Mouse (Mus musculus): ENCODE measurements around the gene Esr1.
"Not testable (repeated sequence)": the region's sequence is repeated elsewhere in the genome, so short reads cannot be mapped to it uniquely, and the experiment has no call there.

Esr1 gene

DNA sequence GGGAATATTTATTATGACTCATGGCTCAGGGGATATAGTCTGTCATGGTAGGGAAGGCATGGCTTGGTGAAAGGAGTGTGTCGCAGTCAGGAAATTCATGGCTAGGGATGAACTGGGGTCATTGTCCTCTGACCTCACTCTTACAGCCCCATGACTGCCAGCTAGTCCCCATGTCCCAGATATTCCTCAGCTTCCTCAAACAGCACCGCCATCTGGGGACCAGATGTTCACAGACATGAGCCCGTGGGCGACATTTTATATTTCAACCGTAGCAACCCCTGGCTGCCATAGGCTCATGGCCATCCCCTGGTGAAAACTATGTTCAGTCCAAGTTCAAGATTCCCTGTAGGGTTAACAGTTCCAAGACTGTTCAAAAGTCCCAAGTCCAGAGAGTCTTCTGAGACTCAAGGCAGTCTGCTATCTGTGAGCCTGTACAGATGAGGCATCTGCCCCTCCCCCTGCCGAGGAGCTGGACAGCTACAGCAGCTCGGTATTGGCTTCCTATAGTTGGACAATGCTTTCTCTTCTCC is 83.0 kb downstream of the Esr1 start:
- no peak for DNase-seq (ENCODE audit: low spot score)

DNA sequence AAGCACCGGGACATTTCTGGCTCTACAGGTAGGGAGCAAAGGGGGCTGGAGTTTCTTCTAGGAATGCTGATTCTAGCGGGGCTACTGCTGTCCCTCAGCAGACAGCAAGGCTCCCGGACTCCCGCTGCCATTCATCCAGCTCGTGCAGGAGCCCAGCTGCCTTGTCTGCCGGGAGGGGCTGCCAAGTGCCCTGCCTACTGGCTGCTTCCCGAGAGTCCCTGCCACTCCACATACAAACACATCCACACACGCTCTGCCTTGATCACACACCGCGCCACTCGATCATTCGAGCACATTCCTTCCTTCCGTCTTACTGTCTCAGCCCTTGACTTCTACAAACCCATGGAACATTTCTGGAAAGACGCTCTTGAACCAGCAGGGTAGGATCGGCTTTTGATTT is 98.5 kb downstream of the Esr1 start:
- peak; percentile 2 for DNase-seq (ENCODE audit: low spot score)

DNA sequence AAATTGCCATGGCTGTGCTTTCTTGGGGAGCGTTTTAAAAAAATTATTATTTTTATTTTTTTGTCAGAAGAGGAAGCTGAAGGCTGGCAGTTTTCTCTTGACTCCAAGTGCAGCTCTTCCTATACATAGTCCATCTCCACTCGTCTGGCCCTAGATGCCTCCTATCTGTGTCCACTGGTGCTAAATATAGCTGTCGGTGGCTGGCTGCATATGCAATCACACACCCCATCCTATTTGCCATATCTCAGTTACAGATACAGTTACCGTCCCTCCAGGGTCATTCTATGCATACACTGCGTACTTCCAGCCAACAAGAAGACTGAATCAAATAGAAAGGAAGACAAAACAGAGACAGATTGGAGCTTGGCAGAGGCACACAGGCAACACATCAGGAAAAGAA is 100.0 kb downstream of the Esr1 start:
- no peak for DNase-seq (ENCODE audit: low spot score)

DNA sequence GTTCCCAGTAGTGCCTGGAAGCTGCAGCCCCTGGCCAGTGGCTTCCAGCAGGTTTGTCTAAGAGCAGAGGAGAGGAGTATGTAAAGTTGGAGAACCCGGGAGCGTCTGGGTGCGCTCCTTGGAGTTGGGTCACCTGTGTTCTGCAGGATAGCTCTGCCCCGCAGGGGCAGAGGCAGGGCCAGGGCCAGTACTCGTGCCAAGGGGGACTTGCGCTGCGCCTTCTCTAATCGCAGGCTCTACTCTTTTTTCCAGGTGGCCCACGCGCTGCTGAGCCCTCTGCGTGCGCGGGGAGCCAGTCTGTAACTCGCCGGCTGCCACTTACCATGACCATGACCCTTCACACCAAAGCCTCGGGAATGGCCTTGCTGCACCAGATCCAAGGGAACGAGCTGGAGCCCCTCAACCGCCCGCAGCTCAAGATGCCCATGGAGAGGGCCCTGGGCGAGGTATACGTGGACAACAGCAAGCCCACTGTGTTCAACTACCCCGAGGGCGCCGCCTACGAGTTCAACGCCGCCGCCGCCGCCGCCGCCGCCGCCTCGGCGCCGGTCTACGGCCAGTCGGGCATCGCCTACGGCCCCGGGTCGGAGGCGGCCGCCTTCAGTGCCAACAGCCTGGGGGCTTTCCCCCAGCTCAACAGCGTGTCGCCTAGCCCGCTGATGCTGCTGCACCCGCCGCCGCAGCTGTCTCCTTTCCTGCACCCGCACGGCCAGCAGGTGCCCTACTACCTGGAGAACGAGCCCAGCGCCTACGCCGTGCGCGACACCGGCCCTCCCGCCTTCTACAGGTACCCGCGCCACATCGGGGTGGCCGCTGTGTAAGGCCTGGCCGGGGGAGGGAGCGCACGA is 100.9 kb downstream of the Esr1 start:
- DNase-seq (ENCODE audit: low spot score), result peak; percentile 4

DNA sequence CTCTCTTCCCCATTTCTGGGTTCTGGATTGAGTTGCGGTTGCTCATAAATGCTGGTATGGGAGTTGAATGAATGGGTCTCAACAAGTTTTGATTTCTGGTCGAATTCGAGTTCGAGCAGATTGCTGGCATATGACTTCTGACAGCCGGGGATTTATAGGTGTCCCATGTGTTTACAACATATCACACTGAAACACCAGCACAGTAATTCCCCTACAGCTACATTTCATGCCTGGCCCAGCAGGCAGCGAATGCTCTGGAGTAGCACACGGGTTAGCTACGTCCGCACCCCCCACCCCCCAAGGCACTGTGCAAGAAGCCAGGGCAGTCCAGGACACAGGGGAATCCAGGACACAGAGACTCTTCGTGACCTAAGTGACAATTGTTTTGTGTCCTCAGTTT is 102.0 kb downstream of the Esr1 start:
- no peak for DNase-seq (ENCODE audit: low spot score)

- DNase-seq (ENCODE audit: low spot score), result no peak
Observed at GRCm38 (mm10) chr10:4724851-4725250, 113.5 kb downstream of the Esr1 start.

GRCm38 (mm10) chr10:4726141-4726540 is 114.7 kb downstream of the Esr1 start:
- no peak for DNase-seq (ENCODE audit: low spot score)

DNA sequence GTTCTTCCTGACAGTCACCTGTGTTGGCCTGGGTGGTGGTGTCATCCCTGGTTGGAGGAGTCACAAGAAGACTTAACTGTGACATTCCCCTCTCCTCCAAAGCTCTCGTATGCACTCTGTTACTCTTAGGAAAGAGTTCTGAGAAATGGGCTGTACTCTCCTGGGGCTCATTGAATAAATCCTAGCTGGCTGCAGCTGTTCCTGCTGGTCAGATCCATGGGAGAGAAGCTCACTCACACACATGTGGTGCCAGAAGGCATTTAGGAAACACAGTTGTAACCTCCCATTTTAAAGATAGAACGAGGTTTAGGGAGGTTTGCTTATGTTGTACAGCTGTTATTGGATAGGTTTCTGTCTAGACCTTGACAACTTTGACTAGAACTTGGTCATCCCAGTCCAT is 120.9 kb downstream of the Esr1 start:
- no peak for DNase-seq (ENCODE audit: low spot score)

DNA sequence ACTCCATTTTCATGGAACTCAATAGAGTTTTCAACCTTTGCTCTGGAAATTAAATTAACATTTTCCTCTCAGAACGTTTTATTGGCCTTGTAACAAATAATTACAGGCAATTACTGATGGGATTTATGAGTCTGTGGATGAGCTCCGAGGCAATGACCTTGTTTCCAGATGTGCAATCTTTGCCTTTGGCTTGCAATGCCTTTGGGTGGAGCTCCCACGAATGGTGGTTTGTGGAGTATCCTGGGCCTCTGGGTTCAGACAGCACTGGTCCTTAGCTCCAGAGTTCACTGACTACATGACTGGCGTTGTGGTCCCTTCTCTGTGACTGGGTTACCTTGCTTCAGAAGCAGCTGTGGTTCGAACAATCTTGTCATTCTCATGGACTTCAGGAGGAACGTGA is 122.6 kb downstream of the Esr1 start:
- DNase-seq (ENCODE audit: low spot score), result no peak

- no peak for DNase-seq (ENCODE audit: low spot score)
Observed at GRCm38 (mm10) chr10:4734942-4735341, 123.5 kb downstream of the Esr1 start.

DNA sequence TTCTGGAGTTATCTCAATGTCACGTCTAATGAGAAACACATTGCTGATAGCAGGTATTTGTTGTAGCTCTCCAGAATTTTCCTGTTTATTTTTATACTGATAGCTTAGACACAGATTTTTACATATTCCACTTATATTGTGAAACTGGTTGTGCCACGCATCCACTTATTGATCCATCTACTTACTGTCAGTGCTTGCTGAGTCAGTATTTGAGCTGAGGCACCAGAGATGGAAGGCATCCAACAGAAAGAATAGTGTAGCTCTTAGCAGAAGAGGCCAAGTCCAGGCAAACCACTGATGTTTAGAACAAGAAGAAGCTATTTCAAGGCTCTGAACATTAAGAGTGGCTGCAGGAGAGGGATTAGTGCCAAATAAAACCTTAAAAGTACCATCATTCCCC is 126.9 kb downstream of the Esr1 start:
- no peak for DNase-seq (ENCODE audit: low spot score)

DNA sequence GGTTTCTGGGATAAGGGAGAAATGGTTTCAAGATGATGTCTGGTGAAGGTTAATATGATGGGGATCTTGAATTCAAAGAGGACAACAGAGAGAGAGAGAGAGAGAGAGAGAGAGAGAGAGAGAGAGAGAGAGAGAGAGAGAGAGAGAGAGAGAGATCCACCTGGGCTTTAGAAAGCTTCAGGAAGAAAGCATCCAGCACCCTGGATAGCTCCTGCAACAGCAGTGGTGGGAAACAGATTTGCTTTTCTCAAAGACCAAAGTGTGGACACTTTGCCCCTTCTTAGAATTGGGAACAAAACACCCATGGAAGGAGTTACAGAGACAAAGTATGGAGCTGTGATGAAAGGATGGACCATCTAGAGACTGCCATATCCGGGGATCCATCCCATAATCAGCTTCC is 139.7 kb downstream of the Esr1 start:
- not testable (repeated sequence) for DNase-seq (ENCODE audit: low spot score)

DNA sequence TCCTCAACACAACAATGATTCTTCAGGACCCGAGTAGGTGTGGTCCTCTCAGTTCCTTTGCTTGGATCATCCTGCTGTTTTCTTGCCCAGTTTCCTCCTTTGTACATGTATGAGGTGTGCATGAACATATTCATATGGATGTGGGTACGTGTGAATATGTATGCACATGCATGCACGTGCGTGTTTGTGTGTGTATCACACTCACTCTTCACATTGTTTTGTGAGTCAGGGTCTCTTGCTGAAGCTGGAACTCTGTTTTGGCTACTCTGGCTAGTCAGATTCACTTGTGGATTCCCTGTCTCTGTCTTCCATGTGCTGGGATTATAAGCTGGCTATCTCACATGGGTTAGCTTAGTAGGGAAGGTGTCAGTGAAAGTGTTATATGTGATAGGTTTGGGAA is 141.6 kb downstream of the Esr1 start:
- no peak for DNase-seq (ENCODE audit: low spot score)

- no peak for DNase-seq (ENCODE audit: low spot score)
Observed at GRCm38 (mm10) chr10:4775541-4775940, 164.1 kb downstream of the Esr1 start.

GRCm38 (mm10) chr10:4776007-4776713 is 164.8 kb downstream of the Esr1 start:
- no peak for DNase-seq (ENCODE audit: low spot score)

GRCm38 (mm10) chr10:4776714-4777090 is 165.3 kb downstream of the Esr1 start:
- no peak for DNase-seq (ENCODE audit: low spot score)

DNA sequence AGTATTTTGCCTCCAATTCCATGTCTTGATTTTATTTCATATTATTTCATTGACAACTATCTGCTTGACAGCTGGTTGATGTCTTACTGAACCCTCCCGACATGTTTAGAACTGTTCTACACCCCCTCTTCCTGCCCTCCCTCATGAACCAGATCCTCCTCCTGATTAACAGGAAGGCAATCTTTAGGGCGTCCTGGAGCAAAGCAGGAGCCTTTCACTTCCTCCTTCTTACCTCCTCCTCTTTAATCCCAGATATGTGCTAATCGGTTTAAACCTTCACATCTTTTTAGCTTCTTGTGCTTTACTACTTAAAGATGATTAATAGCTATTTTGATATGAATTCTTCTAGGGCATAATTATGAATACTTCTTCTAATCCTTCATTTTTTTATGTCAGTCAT is 166.6 kb downstream of the Esr1 start:
- no peak for DNase-seq (ENCODE audit: low spot score)

DNA sequence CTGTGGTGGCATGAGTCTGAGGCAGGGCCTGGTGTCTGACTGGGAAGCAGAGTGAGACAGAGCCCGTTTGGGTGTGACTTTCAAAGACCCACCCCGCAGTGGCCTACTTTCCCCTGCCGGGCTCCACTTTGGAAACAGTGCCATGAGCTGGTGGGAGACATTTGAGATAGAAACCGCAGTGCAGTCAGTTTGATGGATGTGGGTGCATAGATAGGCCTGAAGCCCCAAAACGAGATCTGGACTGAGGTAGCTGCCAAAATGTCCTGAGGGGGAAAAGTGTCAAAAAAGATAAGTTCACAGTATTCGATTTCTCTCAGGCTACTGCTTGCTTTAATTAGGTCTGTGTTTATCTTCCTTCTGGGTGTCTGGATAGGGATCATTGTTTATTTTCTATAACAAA is 169.5 kb downstream of the Esr1 start:
- no peak for DNase-seq (ENCODE audit: low spot score)

- no peak for DNase-seq (ENCODE audit: low spot score)
Observed at GRCm38 (mm10) chr10:4787003-4787628, 175.7 kb downstream of the Esr1 start.

DNA sequence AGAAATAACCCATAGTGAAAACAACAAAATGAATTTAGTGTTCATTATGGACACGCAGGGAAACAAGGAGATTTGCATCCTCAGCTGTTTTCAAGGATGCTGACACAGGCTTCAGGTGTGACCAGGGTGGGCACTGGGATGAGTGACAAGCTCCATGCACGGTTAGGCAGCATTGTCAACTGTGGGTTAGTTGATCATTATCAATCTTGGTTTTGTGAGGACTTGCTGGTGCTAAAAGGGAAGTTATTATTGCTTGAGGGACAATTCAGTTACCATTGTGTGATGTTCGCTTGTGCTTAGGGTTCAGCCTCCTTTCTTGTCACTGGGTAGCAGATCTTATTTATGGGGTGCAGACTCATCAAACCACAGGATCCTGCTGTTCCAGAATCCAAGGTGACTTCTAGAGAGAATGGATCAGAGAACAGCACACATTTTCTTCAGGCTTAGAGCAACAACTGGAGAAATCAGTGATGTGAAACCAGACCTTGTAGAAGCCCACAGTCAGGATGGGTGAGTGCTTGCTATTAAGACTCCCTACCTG is 186.9 kb downstream of the Esr1 start:
- DNase-seq (ENCODE audit: low spot score), result no peak

DNA sequence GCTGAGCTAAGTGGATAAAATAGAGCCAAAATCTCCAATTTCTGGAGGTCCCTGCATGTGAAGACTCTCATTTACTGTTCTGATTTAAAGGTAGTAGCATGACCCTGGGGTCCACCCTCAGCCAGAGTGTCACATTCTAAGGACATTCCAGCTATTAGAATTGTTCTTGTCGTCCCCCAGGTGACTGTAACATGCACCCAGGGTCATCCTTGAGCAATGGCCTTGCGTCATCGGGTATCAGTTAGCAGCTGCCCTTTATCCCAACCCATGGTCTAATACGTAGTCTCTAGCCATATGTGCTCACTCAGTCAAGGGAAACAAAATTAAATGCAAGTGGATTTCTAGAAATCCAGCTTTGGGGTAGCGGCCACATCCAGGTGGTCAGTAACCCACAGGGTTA is 213.0 kb downstream of the Esr1 start:
- DNase-seq (ENCODE audit: low spot score), result no peak

DNA sequence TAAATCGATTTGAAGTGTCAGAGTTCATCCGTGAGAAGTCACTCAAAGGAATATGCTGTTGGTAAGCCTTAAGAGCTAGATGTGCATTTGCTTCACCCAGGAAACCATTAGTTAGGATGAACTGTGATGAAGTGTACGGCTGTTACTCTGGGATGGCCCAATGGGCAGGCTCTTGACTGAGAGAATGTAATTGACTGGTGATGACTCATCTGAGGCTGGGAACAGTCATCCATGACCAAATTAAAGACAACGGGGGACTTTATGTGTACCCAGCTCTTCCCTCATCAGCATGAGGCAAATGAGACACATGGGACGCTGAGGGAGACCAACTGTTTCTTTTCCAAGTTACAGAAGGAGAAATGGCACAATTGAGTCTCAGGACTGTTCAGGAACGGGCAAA is 219.2 kb downstream of the Esr1 start:
- DNase-seq (ENCODE audit: low spot score), result no peak

DNA sequence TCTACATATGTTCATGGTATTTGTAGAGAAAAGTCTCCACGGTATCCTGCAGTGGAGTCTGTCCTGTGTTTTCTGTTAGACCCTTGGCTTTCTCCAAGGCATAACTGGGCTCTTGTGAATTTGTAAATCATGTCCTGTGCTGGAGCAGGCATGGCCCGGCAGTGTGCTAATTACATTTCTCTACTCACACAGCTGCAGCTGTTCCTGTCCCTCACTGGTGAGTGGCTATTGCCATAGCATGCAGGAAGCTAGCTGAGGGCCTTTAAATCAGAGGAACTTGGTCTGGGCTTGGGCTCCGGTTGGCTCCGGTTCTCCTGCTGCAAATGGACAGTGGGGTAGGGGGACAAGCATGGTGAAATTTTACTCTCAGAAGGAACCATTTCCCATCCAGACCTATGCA is 226.7 kb downstream of the Esr1 start:
- no peak for DNase-seq (ENCODE audit: low spot score)
